Mouse (Mus musculus) limb, embryonic 11.5 days (tissue): ENCODE measurements around the gene 2610301B20Rik. TPM values are rescaled to one million over a fixed set of nuclear protein-coding genes. Genes with fewer than 3 reads are reported as not detected.

Source experiments
- microRNA-seq: library from miRNA; unstranded; fragments of <30 nt; microRNA quantifications from one replicate; pipeline ENCODE4, GENCODE M21; 2016
- polyA plus RNA-seq: library from polyadenylated mRNA; unstranded; fragments of >200 nt; fragmentation: Nextera tagmentation; extraction: Ambion mirVana; gene quantifications from 2 replicates; pipeline ENCODE4 v1.2.1, GENCODE M21; 2014

2610301B20Rik gene
- polyA plus RNA-seq, 1 experiment from 2014 or later: 27.6 TPM

Small RNAs within 50 kb of the gene (microRNA-seq; reads per million reads assigned to microRNA genes)
- gene Mir3471-1 (not detected), gene n-TSaga9 (3.1 reads per million, percentile 2 among the genes with 10 or more reads in this experiment)
